Mouse (Mus musculus): Measurements from ENCODE around the gene Vamp4. TPM values are rescaled to one million over a fixed set of nuclear protein-coding genes. Genes with fewer than 3 reads are reported as not detected.

Vamp4 gene
- total and polyA plus RNA-seq, 3 experiments = 9.6 to 17.1 TPM; not detected in 1

- no peak overlapping the region for H3K27ac ChIP-seq (ENCODE audit: control insufficient read depth, low read depth, low read length)
- DNase-seq (ENCODE audit: low read depth, low spot score) = no peak
- H3K9me3 ChIP-seq (replicated peaks; ENCODE audit: insufficient read depth, low read length) = no peaks in the 10 kb centered on the region
- no peaks in the 10 kb centered on the region for H3K4me1 ChIP-seq (ENCODE audit: control insufficient read depth in 1 of 2, insufficient read depth in 2 of 2, low read length in 2 of 2)
- H3K79me2 ChIP-seq (ENCODE audit: control insufficient read depth, insufficient read depth, low read length, poor library complexity) = no peaks in the 10 kb centered on the region
- H3K27me3 ChIP-seq (ENCODE audit: control insufficient read depth in 1 of 2, insufficient read depth in 2 of 2, low read length in 2 of 2) = peaks cover 0 to 5% of the 10 kb centered on the region in 2 experiments; a peak in 3 of 4 replicates
- H3K36me3 ChIP-seq (ENCODE audit: control insufficient read depth in 1 of 2, insufficient read depth in 2 of 2, low read length in 2 of 2) = no peaks in the 10 kb centered on the region
- H3K4me3 ChIP-seq (ENCODE audit: control insufficient read depth in 1 of 2, insufficient read depth in 1 of 2, low read depth in 2 of 2, low read length in 2 of 2) = no peak overlapping the region
- TF ChIP-seq KAT2A (conservative IDR thresholded peaks at IDR 0.05; ENCODE audit: low read depth, low read length) = no peak
- TF ChIP-seq TAL1 (IDR thresholded peaks at IDR 0.05; ENCODE audit: low read length) = no peak
- no peak for TF ChIP-seq ZNF384 (IDR thresholded peaks at IDR 0.05; ENCODE audit: low read depth, low read length)
- TF ChIP-seq MYB (IDR thresholded peaks at IDR 0.05; ENCODE audit: low read depth, low read length) = no peak
- TF ChIP-seq MEF2A (IDR thresholded peaks at IDR 0.05; ENCODE audit: extremely low read depth, insufficient replicate concordance, low read depth, low read length, poor library complexity, severe bottlenecking) = no peak
- no peak for TF ChIP-seq E2F4 (IDR thresholded peaks at IDR 0.05; ENCODE audit: borderline replicate concordance, low read depth, low read length)
- no peak for TF ChIP-seq CTCF (IDR thresholded peaks at IDR 0.05 in 2 of 3, conservative IDR thresholded peaks at IDR 0.05 in 1 of 3; ENCODE audit: control insufficient read depth in 1 of 3, insufficient read depth in 1 of 3, low read depth in 2 of 3, low read length in 3 of 3, poor library complexity in 1 of 3, severe bottlenecking in 1 of 3)
- TF ChIP-seq NELFE (IDR thresholded peaks at IDR 0.05; ENCODE audit: low read depth, low read length) = no peak
- TF ChIP-seq MAZ (IDR thresholded peaks at IDR 0.05; ENCODE audit: low read depth, low read length) = no peak
- TF ChIP-seq EP300 (IDR thresholded peaks at IDR 0.05; ENCODE audit: low read depth in 1 of 2, low read length in 2 of 2) = no peak
- no peak for TF ChIP-seq RAD21 (IDR thresholded peaks at IDR 0.05; ENCODE audit: low read depth, low read length)
- no peak for TF ChIP-seq BHLHE40 (IDR thresholded peaks at IDR 0.05; ENCODE audit: borderline replicate concordance, low read depth, low read length)
- no peak overlapping the region for H3K9ac ChIP-seq (ENCODE audit: control insufficient read depth, low read depth, low read length, poor library complexity, severe bottlenecking)
Observed at GRCm38 (mm10) chr1:162639861-162640260, 69.5 kb downstream of the Vamp4 start.

GRCm38 (mm10) chr1:162642591-162642990 is 72.3 kb downstream of the Vamp4 start:
- DNase-seq (ENCODE audit: low read depth, low spot score) = no peak
- no peak overlapping the region for H3K27ac ChIP-seq (ENCODE audit: control insufficient read depth, low read depth, low read length)

More at GRCm38 (mm10) chr1:162642591-162642990, 72.3 kb downstream of the Vamp4 start:
- Histone ChIP-seq H3K9me3 (replicated peaks; ENCODE audit: insufficient read depth, low read length) (no peaks in the 10 kb centered on the region), H3K36me3 (ENCODE audit: control insufficient read depth in 1 of 2, insufficient read depth in 2 of 2, low read length in 2 of 2) (no peaks in the 10 kb centered on the region), H3K79me2 (ENCODE audit: control insufficient read depth, insufficient read depth, low read length, poor library complexity) (no peaks in the 10 kb centered on the region), H3K4me3 (ENCODE audit: control insufficient read depth in 1 of 2, insufficient read depth in 1 of 2, low read depth in 2 of 2, low read length in 2 of 2) (no peak overlapping the region), H3K9ac (ENCODE audit: control insufficient read depth, low read depth, low read length, poor library complexity, severe bottlenecking) (no peak overlapping the region), H3K4me1 (ENCODE audit: control insufficient read depth in 1 of 2, insufficient read depth in 2 of 2, low read length in 2 of 2) (0 out of 4 replicates have a peak, but pooled peaks cover 0 to 3% of the 10 kb centered on the region in 2 experiments), H3K27me3 (ENCODE audit: control insufficient read depth in 1 of 2, insufficient read depth in 2 of 2, low read length in 2 of 2) (peaks cover 2 to 5% of the 10 kb centered on the region in 2 experiments)
- TF ChIP-seq MYC (IDR thresholded peaks at IDR 0.05; ENCODE audit: low read depth, low read length) (no peak), CHD2 (IDR thresholded peaks at IDR 0.05; ENCODE audit: low read length) (no peak), POLR2AphosphoS5 (IDR thresholded peaks at IDR 0.05; ENCODE audit: borderline replicate concordance, low read depth, low read length) (no peak), POLR2A (IDR thresholded peaks at IDR 0.05; ENCODE audit: control insufficient read depth in 1 of 2, insufficient read depth in 1 of 2, low read depth in 1 of 2, low read length in 2 of 2, poor library complexity in 1 of 2) (no peak), MAX (IDR thresholded peaks at IDR 0.05; ENCODE audit: low read length) (no peak), ZNF384 (IDR thresholded peaks at IDR 0.05; ENCODE audit: low read depth, low read length) (no peak), RAD21 (IDR thresholded peaks at IDR 0.05; ENCODE audit: low read depth, low read length) (no peak), GABPA (IDR thresholded peaks at IDR 0.05; ENCODE audit: low read depth, low read length) (no peak), MYB (IDR thresholded peaks at IDR 0.05; ENCODE audit: low read depth, low read length) (no peak), NRF1 (IDR thresholded peaks at IDR 0.05; ENCODE audit: insufficient read depth, low read depth, low read length, poor library complexity, severe bottlenecking) (no peak), ZKSCAN1 (IDR thresholded peaks at IDR 0.05; ENCODE audit: low read depth, low read length) (no peak), RCOR1 (IDR thresholded peaks at IDR 0.05; ENCODE audit: low read depth, low read length) (no peak), TCF12 (IDR thresholded peaks at IDR 0.05; ENCODE audit: low read depth, low read length) (no peak), TBP (IDR thresholded peaks at IDR 0.05; ENCODE audit: low read depth, low read length) (no peak)

Measured in MEL (cell line).